Mouse (Mus musculus) layer of hippocampus, adult 9-10 months (tissue): Measurements from ENCODE around the gene Adipoq.

Experiments
- DNase-seq: peaks from one replicate; pipeline ENCODE4 v3.0.0; 2022; ENCODE audit warnings: low spot score

Adipoq gene

GRCm38 (mm10) chr16:23114339-23115171, 31.8 kb upstream of the Adipoq start:
- no peak for DNase-seq

DNA sequence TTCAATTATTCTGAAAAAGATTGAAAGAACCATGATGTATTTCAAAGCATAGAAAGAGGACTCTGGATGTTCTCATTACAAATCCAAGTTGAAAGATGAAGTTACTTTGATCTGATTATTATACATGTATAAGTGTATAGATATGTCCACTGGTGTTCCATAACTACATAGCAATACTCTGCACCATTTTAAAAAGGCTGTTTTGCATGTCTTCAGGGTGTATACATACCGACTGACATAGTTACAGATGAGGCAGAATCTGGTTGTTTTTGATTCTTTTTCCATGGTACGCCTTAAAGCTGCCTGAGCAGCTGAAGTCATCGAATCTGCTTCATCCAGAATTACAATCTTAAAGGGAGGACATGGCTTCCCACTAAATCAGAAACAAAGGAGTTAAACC, 30.9 kb upstream of the Adipoq start:
- DNase-seq = no peak

DNA sequence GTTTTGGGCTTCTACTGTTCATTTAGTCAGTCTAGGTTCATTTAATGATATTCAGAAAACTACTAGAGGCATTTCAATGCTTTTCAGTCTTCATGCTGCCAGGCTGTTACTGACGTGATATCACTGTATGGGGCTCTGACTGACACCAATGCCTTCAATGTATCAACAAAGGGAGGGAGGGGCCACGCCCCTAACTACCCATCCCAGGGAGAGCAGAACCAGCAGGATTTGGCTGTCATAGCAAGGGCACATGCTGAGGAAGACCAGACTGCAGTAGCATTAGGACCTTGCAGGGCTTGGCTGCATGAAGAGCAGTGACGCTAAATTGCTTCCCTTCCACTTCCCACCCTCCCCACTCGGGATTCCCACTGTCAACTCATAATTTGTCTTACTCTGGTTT, 29.2 kb upstream of the Adipoq start:
- DNase-seq = no peak

DNA sequence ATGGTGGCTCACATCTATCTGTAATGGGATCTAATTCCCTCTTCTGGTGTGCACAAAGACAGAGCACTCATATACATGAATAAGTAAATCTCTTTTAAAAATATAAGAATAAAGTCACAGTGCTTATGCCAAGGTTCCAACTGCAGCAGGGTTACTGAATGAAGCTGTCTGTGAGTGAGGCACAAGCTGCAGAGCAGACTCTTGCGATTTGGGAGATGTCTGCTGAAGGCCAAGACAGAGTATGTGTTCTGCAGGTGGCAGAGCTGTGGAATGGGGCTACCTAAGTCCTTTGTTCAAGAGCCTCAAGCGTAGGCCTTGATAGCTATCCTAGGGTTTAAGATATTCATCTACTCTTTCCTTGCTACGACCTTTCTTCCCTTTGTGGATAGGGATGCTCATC, 23.9 kb upstream of the Adipoq start:
- DNase-seq = no peak

DNA sequence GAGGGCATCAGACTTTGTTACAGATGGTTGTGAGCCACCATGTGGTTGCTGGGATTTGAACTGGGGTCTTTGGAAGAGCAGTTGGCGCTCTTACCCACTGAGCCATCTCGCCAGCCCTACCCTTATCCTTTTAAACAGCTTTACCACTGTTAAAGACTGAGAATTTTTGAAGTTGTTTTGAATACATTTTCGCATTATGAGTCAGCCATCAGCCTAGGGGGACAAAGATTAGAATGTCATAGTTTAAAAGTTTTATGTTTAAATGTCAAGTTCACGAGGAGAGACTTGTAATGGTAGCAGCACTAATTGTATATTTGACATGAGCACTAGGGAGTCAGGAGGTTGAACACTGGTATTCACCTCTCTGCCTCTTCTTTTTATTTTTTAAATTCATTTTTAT, 23.2 kb upstream of the Adipoq start:
- no peak for DNase-seq

DNA sequence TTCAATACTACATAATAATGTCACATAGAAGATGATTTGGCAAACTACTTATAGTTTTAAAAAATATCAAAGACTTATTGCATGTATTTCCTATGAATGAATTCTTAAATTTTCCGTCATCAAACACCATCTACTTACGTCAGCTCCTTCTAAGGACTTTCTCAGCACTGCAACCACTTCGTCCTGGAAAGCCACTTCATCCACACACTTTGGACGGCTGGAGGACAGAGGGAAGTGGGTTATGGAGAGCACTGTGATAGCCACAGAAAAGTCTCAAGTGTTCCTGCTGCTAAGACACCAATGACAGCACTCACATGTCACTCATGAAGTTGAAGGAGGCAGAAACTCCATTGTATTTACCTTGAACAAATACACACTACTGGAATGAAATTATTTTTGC, 21.9 kb upstream of the Adipoq start:
- DNase-seq = no peak

DNA sequence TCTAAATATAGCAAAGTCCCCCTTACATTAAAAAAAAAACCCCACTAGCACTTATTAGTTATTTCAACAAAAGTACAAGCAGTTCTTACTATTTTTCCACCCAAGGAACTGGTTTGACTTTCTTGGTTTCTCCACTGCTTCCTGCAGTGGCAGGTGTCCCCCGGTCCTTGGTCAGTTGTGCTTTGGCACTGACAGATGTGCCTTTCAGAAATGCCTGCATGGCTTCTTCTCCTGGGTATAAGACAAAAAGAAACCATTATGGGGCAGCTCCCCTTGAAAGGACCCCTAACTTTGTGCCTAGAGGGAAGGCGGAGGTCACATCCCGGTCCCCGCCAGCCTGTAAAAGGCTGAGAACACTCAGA, 19.0 kb upstream of the Adipoq start:
- DNase-seq = no peak

DNA sequence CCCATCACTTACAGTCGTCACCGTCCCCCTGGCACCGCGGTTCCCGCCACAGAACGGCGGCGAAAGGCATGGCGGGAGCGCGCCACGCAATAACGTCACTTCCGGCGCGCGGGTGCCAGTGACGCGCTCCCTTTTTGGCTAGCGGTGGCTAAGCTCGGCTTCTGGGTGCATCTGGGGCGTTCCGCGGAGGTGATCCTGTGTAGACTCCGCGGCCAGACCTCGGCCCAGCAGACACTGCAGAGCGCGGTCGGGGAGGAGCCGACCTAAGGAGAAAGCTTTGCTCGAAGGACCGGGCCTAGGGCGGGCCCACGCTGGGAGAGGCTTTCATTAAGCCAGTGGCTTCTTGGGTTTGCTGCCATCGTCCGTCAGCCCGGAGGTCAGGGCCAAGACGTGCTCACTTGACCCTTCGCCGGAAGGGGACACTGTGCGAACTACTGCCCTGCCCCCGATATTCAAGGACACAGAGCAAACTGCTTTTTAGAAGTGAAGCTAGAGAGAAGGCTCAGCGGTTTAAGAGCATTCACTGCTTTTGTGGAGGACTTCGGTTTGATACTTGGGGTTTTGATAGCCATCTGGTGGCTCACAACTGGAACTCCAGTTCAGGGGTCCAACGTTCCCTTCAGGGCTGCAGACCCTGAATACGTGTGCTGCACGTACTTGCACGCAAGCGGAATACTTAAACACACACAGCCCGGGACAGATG, 18.5 kb upstream of the Adipoq start, which contains the start of gene Rfc4:
TSS of gene Rfc4 (minus strand) at position 65 of the 703 bp plus-strand sequence.
- DNase-seq = peak; percentile 78

DNA sequence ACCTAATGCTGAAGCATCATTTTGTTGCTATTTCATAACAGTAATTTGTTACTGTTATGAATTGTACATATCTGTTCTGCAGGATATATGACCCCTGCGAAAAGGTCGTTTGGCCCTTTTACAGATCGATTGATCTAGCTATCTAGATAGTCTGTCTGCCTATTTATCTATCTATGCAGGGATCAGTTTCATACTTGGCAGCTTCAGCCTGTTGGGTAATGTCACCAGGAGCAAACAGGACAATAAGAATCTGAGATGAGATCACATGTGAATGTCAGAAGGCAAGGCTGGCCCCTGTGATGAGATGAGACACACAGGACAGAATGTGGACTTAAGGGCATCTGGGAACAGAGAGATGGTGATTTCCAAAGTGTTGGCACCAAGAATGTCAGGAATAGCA, 16.0 kb upstream of the Adipoq start:
- DNase-seq = no peak

DNA sequence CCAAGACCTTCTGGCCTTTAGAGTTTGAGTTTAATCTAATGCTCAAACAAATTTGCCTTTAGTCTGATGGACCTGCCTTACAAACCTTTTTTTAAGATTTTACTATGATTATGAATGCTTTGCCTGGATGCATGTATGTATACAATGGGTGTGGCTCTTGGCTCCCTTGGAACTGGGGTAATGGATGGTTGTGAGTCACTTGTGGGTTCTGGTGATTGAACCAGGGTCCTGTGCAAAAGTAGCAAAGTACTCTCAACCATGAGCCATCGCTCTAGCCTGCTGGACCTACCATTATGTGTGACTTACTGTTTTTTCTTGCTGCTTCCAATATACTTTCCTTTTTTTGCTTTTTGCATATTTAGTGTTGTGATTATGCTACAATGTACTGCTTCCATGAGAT, 14.0 kb upstream of the Adipoq start:
- no peak for DNase-seq

- no peak for DNase-seq
These were observed 10.8 kb upstream of the Adipoq start for GRCm38 (mm10) chr16:23135421-23136149.

DNA sequence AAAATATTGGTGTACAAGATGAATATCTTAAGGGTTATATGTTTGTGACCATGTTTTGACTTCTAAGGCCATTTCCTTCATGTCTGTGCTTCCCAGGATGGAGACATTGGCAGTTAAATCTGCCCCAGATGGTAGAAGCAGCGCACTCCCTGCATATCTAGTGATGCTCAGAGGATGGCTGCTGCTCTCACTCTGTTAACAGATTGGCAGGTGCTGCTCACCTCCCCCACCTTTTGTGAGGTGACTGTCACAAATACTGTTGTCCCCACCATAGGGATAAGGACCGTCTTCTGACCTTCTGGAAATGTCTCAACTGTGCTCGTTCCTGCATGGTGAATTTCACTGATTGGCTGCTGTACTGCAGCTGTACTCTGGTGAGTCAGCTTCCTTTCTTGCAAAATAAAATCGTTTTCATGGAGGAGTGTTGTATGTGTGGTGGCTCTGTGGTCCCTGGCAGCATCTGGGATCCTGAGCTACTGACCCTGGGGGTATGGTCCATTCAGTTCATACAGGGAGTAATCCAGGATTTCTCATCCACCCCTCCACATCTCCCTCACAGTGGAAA, 9.8 kb upstream of the Adipoq start:
- DNase-seq = no peak

GRCm38 (mm10) chr16:23140911-23141310, 5.4 kb upstream of the Adipoq start:
- no peak for DNase-seq

DNA sequence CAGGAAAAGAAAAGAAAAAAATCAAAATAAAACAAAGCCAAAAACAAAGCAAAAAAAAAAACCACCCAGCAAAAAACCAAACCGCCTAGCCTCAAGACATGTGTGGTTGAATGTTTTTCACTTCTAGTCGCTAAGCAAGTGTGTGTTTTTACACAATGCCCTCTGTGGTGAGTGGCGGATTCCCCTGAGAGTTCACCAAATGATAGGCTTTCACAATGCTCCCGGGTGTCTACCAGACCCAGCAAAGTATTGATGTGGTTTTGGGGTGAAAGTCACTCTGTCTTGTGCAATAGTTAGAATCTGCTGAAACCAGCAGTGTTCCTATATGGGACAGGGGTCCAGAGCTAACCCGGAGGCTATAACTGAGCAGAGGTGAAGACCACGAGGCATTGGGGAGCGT, 2.0 kb upstream of the Adipoq start:
- DNase-seq = no peak

DNA sequence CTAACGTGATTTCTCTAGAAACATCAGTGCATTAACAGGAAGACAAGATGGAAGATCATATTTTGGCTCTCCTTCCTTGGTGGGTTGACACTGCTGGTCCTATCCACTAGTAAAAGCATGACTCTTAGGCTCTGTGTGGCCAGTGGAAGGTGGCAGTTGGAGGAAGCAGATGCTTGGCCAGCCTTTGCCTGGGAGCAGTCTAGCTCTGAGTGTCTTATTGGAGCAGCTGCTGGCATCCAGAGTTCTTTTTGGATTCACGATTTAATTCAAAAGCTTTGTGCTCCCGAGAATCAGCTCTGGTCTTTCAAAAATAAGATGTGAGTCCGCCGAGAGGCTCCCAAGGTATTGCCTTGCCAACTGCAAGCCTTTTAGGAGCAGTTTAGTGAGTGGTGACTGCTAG, 1.1 kb upstream of the Adipoq start:
- DNase-seq = no peak

GRCm38 (mm10) chr16:23148936-23149335, 2.6 kb downstream of the Adipoq start:
- no peak for DNase-seq

DNA sequence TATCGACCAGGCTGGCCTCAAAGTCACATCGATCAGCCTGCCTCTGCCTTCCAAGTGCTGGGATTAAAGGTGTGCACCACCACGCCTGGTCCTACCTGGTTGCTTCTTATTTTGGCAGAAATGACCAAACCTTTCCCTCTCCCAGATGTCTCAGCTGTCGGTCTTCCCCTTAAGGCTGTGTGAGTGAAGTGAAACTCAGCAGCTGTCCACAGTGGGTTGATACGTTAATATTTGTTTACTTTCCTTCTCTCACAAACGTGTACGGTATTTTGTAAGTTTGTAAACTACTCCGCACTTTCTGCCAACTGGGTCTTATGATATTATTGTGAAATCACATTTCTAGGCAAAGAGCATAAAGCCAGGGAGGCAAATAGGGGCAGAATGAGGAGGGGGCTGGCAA, 3.1 kb downstream of the Adipoq start:
- no peak for DNase-seq

DNA sequence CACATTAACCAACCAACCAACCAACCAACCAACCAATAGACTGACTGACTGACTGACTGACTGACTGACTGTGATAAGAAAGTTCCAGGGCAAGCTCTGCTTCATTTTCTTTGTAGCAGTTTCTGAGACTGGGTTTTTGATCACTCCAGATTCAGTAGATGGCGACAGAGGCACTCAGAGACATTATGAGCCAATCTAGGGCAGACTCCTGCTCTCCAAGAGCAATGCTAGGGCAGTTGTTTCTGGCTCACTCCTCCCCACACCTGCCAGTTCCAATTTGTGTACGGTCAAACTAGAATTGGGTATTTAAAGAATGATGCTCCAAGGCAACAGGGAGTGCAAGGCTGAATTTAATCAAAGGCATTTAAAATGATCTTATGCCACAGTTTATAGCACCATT, 5.1 kb downstream of the Adipoq start:
- no peak for DNase-seq

DNA sequence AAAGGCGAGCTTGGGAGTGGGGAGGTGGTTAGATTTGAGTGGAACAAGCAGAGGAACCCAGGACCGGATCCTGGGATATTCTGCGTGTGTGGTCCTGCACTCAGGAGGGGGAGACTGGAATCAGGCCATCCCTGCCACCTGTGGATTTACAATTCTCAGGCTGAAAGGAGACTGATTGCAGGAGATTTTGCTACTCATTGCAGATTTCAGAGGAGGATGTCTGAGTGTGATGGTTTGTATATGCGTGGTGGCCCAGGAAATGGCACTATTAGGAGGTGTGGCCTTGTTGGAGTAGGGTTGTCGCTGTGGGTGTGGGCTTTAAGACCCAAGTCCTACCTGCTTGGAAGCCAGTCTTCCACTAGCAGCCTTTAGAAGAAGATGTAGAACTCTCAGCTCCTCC, 7.9 kb downstream of the Adipoq start:
- no peak for DNase-seq

DNA sequence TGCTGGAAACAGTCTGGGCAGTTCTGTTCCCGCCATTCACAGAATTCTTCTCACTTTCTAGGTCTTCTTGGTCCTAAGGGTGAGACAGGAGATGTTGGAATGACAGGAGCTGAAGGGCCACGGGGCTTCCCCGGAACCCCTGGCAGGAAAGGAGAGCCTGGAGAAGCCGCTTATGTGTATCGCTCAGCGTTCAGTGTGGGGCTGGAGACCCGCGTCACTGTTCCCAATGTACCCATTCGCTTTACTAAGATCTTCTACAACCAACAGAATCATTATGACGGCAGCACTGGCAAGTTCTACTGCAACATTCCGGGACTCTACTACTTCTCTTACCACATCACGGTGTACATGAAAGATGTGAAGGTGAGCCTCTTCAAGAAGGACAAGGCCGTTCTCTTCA, 10.7 kb downstream of the Adipoq start:
- no peak for DNase-seq

DNA sequence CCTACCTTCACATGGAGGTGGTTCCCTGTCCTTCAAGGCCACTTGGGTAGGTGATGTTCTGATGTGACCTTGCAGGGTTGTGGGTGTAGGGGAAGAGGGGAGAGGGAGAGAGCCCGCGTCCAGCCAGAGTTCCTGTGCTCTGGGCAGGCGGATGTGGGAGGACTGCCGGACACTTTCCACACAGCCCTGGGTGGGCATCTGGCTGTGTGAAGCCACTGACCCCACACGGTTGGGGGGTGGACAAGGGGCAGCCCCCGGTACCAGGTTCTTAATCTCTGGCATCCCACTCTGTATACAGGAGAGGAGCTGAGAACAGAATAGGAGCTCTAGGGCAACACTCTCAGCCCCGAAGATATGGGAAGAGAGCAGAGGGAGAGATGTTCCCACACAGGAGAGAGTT, 12.0 kb downstream of the Adipoq start:
- no peak for DNase-seq

GRCm38 (mm10) chr16:23158957-23159356, 12.6 kb downstream of the Adipoq start:
- no peak for DNase-seq

DNA sequence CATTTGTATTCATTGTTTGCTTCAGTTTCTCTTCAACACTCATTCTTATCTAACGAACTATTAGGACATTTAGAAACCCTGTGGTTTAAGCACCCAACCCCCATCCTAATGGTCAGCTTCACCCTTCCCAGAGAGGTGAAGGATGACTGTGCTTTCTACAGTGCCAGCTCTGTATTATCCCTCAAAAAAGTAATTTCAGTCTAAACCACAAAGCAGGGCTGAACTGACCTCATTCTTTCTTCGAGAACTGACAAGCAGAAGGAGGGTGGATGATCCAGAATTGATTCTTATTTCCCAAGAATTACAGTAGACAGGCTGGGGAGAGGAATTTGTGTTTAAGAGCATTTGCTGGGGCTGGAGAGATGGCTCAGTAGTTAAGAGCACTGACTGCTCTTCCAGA, 13.4 kb downstream of the Adipoq start:
- no peak for DNase-seq
